Mouse (Mus musculus) T-helper 2 cell (primary cell): ENCODE data around the gene Gm6465.

Source experiments
- in situ Hi-C: fragments of 300-600 bp; cut with MboI, MseI; formaldehyde crosslinking; loops from one replicate; pipeline ENCODE4 v1.15.1; 2025; ENCODE audit warnings: high pct_unique_total_duplicates

Gene Gm6465

GRCm38 (mm10) chr5:11845239-11845638 lies at the start of gene Gm6465:
Gene Gm6465, plus strand, starts transcription at chr5:11845539.
- in situ Hi-C loops = loop anchor here (25.0 kb wide), 1 partner anchor 433 kb away; the partner anchor contains the start of gene Gm8897

- in situ Hi-C loops = loop anchor here (25.0 kb wide), 1 partner anchor 434 kb away; the partner anchor contains the start of gene Gm8897
Observed at GRCm38 (mm10) chr5:11845824-11846223, 485 bp downstream of the Gm6465 start.

- in situ Hi-C loops = loop anchor here (10.0 kb wide), 1 partner anchor 813 kb away; no protein-coding TSS in a partner anchor
Observed at GRCm38 (mm10) chr5:11857909-11858308, 12.6 kb downstream of the Gm6465 start.
